Mouse (Mus musculus): Measurements from ENCODE around the gene Akt3.

DNA sequence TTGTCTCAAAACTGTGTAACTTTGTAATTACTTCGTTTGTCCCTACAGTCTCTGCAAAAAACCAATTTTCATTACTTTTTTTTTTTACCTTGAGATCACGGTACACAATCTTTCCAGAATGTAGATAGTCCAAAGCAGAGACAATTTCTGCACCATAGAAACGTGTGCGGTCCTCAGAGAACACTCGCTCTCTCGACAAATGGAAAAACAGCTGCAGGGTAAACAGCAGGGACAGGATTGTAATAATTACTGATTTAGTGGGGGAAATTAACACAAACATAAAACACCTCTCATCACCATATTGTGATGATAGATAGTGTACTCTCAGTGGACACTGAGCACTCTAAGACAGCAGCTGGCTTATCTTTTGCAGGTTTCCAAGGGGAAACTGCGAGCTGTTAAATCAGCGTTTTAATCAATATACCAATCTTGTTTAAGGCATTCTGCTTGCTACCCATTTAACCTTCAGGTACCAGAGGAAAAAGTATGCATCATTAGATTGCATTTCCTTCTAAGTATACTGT, 190.8 kb downstream of the Akt3 start:
- TF ChIP-seq CTCF (IDR thresholded peaks at IDR 0.05; ENCODE audit: extremely low read depth, insufficient read depth, insufficient read length, insufficient replicate concordance) (no peak), POLR2A (IDR thresholded peaks at IDR 0.05; ENCODE audit: low read depth, low read length) (no peak)

Data from spleen, adult 2 months (tissue).